Mouse (Mus musculus) hindbrain, postnatal 0 days (tissue): ENCODE data around the gene Epo. TPM values are rescaled to one million over a fixed set of nuclear protein-coding genes. Genes with fewer than 3 reads are reported as not detected.

Experiments used
- ATAC-seq: fragments of 200-750 bp; cut with Nextera tagmentation; 2 replicates; pipeline ENCODE4 v1.8.0; 2017; ENCODE audit warnings: mild to moderate bottlenecking, moderate TSS enrichment, moderate library complexity
- DNase-seq: peaks from one replicate; pipeline ENCODE4 v3.0.0-alpha.2; 2015; ENCODE audit warnings: low spot score
- H3K27ac ChIP-seq: fragments of 300-500 bp; sonication (generic); 2 replicates; pipeline ENCODE4 v1.5.1; 2014; ENCODE audit warnings: mild to moderate bottlenecking
- H3K27me3 ChIP-seq: fragments of 300-500 bp; sonication (generic); 2 replicates; pipeline ENCODE4 v1.6.1; 2014; ENCODE audit warnings: low read length, mixed read lengths; ENCODE audit not compliant: insufficient read depth
- H3K36me3 ChIP-seq: fragments of 300-500 bp; sonication (generic); 2 replicates; pipeline ENCODE4 v1.6.1; 2014; ENCODE audit warnings: low read length, mixed read lengths; ENCODE audit not compliant: insufficient read depth
- H3K4me1 ChIP-seq: fragments of 300-500 bp; sonication (generic); 2 replicates; pipeline ENCODE4 v1.6.1; 2014; ENCODE audit warnings: antibody characterized with exemption, low read length, mixed read lengths; ENCODE audit not compliant: insufficient read depth
- H3K4me2 ChIP-seq: fragments of 300-500 bp; sonication (generic); 2 replicates; pipeline ENCODE4 v1.6.1; 2014; ENCODE audit warnings: low read depth, mild to moderate bottlenecking, low read length, moderate library complexity, mixed read lengths
- H3K4me3 ChIP-seq: fragments of 300-500 bp; sonication (generic); 2 replicates; pipeline ENCODE4 v1.5.1; 2014; ENCODE audit warnings: low read length
- H3K9ac ChIP-seq: fragments of 300-500 bp; sonication (generic); replicated peaks from 2 replicates; pipeline ENCODE4 v1.6.1; 2014; ENCODE audit warnings: mild to moderate bottlenecking, low read length, moderate library complexity, mixed read lengths
- H3K9me3 ChIP-seq: fragments of 300-500 bp; sonication (generic); 2 replicates; pipeline ENCODE4 v1.6.1; 2016; ENCODE audit warnings: low read length, mixed read lengths
- CTCF ChIP-seq: IDR thresholded peaks from 2 replicates; pipeline ENCODE4 v1.5.1; 2016; ENCODE audit warnings: antibody characterized with exemption, control low read depth, low read depth
- WGBS: fragments of 180-500 bp; shearing (Covaris S2); extraction: QIAGEN DNeasy Blood & Tissue Kit; methylation state at CpG from one replicate; pipeline ENCODE4 v1.1.7; 2014; 5-methylcytosine and 5-hydroxymethylcytosine counted together
- polyA plus RNA-seq: library from polyadenylated mRNA; unstranded; fragments of >200 nt; fragmentation: Nextera tagmentation; extraction: Ambion mirVana; gene quantifications from 2 replicates; pipeline ENCODE4 v1.2.1, GENCODE M21; 2015
- total RNA-seq: library from RNA; depleted of rRNA; stranded (reverse); fragments of >200 nt; gene quantifications from 2 replicates; pipeline ENCODE4 v1.2.3, GENCODE M21; 2014

The Epo gene
- total and polyA plus RNA-seq, 2 experiments from 2014 or later, result not detected

- Histone ChIP-seq H3K27ac (peak overlapping the region; percentile 97), H3K36me3 (no peaks in the 10 kb centered on the region; the same call in 1 of the 2 replicates), H3K27me3 (no peaks in the 10 kb centered on the region), H3K9me3 (no peaks in the 10 kb centered on the region), H3K9ac (peak overlapping the region; percentile 75), H3K4me1 (peaks cover 14% of the 10 kb centered on the region), H3K4me2 (peak overlapping the region; percentile 79), H3K4me3 (peak overlapping the region; percentile 55)
- DNase-seq (peak; percentile 96), ATAC-seq (peak; percentile 90)
- TF ChIP-seq CTCF, result peak; percentile 99
- 0% methylated on average over 30 of the region's 30 CpGs for WGBS
These were observed 30.4 kb downstream of the Epo start for GRCm38 (mm10) chr5:137502667-137503110.

GRCm38 (mm10) chr5:137501709-137502666 is 31.1 kb downstream of the Epo start, which contains the start of gene Pop7:
TSS of gene Pop7 (minus strand) at chr5:137502518.
- peak; percentile 88 for TF ChIP-seq CTCF
- Histone ChIP-seq H3K27me3 (no peaks in the 10 kb centered on the region), H3K4me2 (peak within 1 kb of the TSS; percentile 79), H3K4me1 (peaks cover 14% of the 10 kb centered on the region), H3K9ac (peak within 1 kb of the TSS; percentile 75), H3K27ac (peak within 1 kb of the TSS; percentile 97), H3K36me3 (no peaks in the 10 kb centered on the region; the same call in 1 of the 2 replicates), H3K9me3 (no peaks in the 10 kb centered on the region), H3K4me3 (peak within 1 kb of the TSS; percentile 55)
- DNase-seq (peak; percentile 100), ATAC-seq (peak; percentile 97)
- WGBS, result 1% methylated on average over 61 of the region's 64 CpGs

DNA sequence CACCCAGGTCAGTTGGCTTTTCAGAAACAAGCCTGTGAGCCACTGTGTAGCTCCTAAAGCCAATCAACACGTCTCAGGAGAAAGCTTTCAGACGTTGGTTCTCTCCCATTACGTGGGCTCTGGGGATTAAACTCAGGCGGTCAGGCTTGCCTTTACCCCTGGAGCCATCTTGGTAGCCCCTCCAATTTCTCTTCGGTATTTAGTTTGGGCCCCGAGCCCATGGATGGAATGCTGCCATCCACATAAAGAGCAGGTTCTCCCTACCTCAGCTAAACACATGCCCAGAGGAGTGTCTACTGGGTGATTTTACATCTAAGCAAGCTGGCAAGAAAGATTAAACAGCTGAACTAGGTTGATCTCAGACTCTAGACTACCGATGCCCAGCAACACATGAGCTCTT is 32.9 kb downstream of the Epo start:
- H3K9me3 ChIP-seq, result no peaks in the 10 kb centered on the region
- H3K27ac ChIP-seq, result no peak overlapping the region
- H3K4me2 ChIP-seq, result no peak overlapping the region
- H3K27me3 ChIP-seq, result no peaks in the 10 kb centered on the region
- ATAC-seq (no peak), DNase-seq (no peak)
- no peak overlapping the region for H3K9ac ChIP-seq
- H3K36me3 ChIP-seq, result no peaks in the 10 kb centered on the region; the same call in 1 of the 2 replicates
- WGBS, result 88% methylated on average over 7 of the region's 7 CpGs
- peaks cover 14% of the 10 kb centered on the region for H3K4me1 ChIP-seq
- H3K4me3 ChIP-seq, result no peak overlapping the region
- TF ChIP-seq CTCF, result no peak

DNA sequence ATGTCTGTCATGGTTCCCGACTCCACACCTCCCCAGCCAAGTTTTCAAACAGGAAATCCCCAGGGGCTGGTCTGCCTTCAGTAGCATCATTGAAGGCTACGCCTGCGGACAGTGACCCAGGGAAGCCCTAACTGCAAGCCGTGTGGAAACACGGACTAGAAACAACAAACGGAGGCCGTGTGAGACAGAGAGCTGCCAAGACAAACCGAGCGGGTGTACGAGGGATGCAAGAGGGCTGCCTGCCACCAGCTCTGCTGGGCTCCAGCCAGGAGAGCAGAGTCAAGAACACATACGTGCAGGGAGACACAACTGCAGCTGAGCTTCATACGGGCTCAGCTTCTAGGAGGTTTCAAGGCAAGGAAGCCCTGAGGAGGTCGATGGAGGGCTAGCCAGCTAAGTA is 39.2 kb downstream of the Epo start:
- no peaks in the 10 kb centered on the region for H3K9me3 ChIP-seq
- ATAC-seq (0 out of 2 replicates have a peak, but pooled peaks have one; percentile 32), DNase-seq (peak; percentile 27)
- no peak overlapping the region for H3K27ac ChIP-seq
- no peak overlapping the region for H3K4me2 ChIP-seq
- H3K4me3 ChIP-seq, result no peak overlapping the region
- no peaks in the 10 kb centered on the region for H3K27me3 ChIP-seq
- TF ChIP-seq CTCF, result no peak
- H3K9ac ChIP-seq, result no peak overlapping the region
- H3K4me1 ChIP-seq, result no peaks in the 10 kb centered on the region
- WGBS, result 64% methylated on average over 13 of the region's 13 CpGs
- H3K36me3 ChIP-seq, result no peaks in the 10 kb centered on the region

- H3K36me3 ChIP-seq, result no peaks in the 10 kb centered on the region
- WGBS, result 42% methylated on average over 4 of the region's 4 CpGs
- DNase-seq (peak; percentile 32), ATAC-seq (no peak)
- H3K9me3 ChIP-seq, result no peaks in the 10 kb centered on the region
- H3K27me3 ChIP-seq, result no peaks in the 10 kb centered on the region; the same call in 1 of the 2 replicates
- H3K9ac ChIP-seq, result no peak overlapping the region
- no peak overlapping the region for H3K27ac ChIP-seq
- no peaks in the 10 kb centered on the region for H3K4me1 ChIP-seq
- no peak overlapping the region for H3K4me2 ChIP-seq
- no peak for TF ChIP-seq CTCF
- no peak overlapping the region for H3K4me3 ChIP-seq
These were observed 41.5 kb downstream of the Epo start for GRCm38 (mm10) chr5:137491559-137491958.

GRCm38 (mm10) chr5:137487616-137488015 is 45.4 kb downstream of the Epo start:
- 0 out of 2 replicates have a peak, but pooled peaks have one; percentile 12 for TF ChIP-seq CTCF
- Histone ChIP-seq H3K27ac (no peak overlapping the region), H3K4me1 (no peaks in the 10 kb centered on the region; the same call in 1 of the 2 replicates), H3K27me3 (peaks cover 7% of the 10 kb centered on the region; the same call in 1 of the 2 replicates), H3K4me2 (no peak overlapping the region), H3K9ac (no peak overlapping the region), H3K9me3 (no peaks in the 10 kb centered on the region), H3K36me3 (no peaks in the 10 kb centered on the region), H3K4me3 (no peak overlapping the region)
- WGBS, result 92% methylated on average over 7 of the region's 7 CpGs
- DNase-seq (no peak), ATAC-seq (no peak)

DNA sequence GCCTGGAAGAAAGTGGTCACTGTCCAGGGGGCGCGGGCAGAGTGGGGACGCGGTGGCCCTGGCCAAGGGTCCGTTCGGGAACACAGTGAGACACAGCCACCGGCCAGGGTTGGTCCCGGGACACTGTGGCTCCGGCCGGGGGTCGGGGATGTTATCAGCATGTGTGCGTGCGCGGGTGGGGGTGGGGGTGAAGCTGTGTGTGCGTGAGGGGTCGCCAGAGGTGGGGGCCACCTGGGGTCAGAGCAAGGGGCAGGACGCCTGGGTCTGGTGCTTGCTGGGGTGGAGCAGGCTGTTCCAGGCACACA is 47.2 kb downstream of the Epo start:
- H3K4me2 ChIP-seq, result peak overlapping the region; percentile 32
- H3K4me1 ChIP-seq, result no peaks in the 10 kb centered on the region; the same call in 1 of the 2 replicates
- no peak for TF ChIP-seq CTCF
- 2% methylated on average over 17 of the region's 17 CpGs for WGBS
- DNase-seq (no peak), ATAC-seq (no peak)
- no peak overlapping the region for H3K27ac ChIP-seq
- H3K36me3 ChIP-seq, result no peaks in the 10 kb centered on the region
- H3K27me3 ChIP-seq, result peaks cover 7% of the 10 kb centered on the region; the same call in 1 of the 2 replicates
- peak overlapping the region; percentile 9 for H3K4me3 ChIP-seq
- 0 out of 2 replicates have a peak overlapping the region, but pooled peaks have one; percentile 21 for H3K9ac ChIP-seq
- no peaks in the 10 kb centered on the region for H3K9me3 ChIP-seq
